Mouse (Mus musculus): ENCODE results near the gene Uri1. TPM values are rescaled to one million over a fixed set of nuclear protein-coding genes. Genes with fewer than 3 reads are reported as not detected.
A peak's percentile ranks its signal among the peaks of the same experiment; 100 is the strongest.

The Uri1 gene
- polyA plus RNA-seq, 1 experiment from 2014 or later = 42.3 TPM

GRCm38 (mm10) chr7:38031183-38031582, 7.8 kb upstream of the Uri1 start:
- no peaks in the 10 kb centered on the region for H3K9me3 ChIP-seq
- no peaks in the 10 kb centered on the region for H3K36me3 ChIP-seq
- no peak for ATAC-seq (ENCODE audit: low FRiP score, low read depth)
- 0 out of 2 replicates have a peak, but pooled peaks cover 2% of the 10 kb centered on the region for H3K27me3 ChIP-seq
- H3K4me3 ChIP-seq = no peak overlapping the region
- H3K27ac ChIP-seq = no peak overlapping the region
- no peaks in the 10 kb centered on the region for H3K4me1 ChIP-seq
- no peak overlapping the region for H3K9ac ChIP-seq
- no peak overlapping the region for H3K4me2 ChIP-seq (replicated peaks)
- WGBS = 85% methylated on average over 4 of the region's 4 CpGs

DNA sequence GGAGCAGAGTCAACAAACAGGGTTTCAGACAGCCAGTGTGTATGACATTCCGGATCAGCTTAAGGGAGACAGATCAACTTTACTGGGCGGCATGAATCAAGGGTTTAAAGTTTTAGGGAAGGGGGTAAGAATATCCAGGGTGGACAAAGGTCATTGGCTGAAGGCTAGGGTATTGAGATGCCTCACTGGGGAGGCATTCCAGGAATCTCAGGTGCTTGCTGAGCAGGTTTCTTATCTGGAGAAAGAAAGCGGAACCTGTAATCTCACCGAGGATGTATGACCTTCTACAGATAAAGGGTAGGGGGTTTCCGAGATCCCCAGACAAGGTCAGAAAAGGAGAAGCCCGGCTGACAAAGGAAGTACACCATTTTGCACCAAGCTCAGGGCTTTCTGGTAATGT, 7.3 kb upstream of the Uri1 start:
- no peaks in the 10 kb centered on the region for H3K36me3 ChIP-seq
- 56% methylated on average over 6 of the region's 6 CpGs for WGBS
- no peak for ATAC-seq (ENCODE audit: low FRiP score, low read depth)

DNA sequence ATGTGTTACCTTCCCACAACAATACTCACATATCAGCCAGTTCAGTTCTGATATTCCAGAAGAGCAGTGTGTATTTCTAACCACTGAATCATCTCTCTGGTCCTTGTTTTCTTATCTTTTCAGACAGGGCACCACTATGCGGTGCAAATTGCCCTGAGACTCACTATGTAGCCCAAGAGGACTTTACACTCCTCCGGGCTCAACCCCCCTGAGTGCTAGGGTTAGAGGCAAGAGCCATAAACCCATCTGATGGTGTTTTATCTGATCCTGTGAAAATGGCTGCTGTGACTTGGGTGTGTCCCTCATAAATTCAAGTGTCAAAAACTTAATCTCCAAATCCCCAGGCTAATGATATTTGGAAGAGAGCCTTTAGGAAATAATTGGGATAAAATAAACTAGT, 6.6 kb upstream of the Uri1 start:
- Histone ChIP-seq H3K4me3 (no peak overlapping the region), H3K4me2 (replicated peaks) (no peak overlapping the region), H3K27me3 (0 out of 2 replicates have a peak, but pooled peaks cover 2% of the 10 kb centered on the region), H3K9me3 (no peaks in the 10 kb centered on the region), H3K36me3 (no peaks in the 10 kb centered on the region), H3K27ac (no peak overlapping the region), H3K4me1 (no peaks in the 10 kb centered on the region), H3K9ac (no peak overlapping the region)
- WGBS = 10% methylated on average over 2 of the region's 2 CpGs
- no peak for ATAC-seq (ENCODE audit: low FRiP score, low read depth)

More for the DNA sequence above, 7.3 kb upstream of the Uri1 start:
- Histone ChIP-seq H3K4me3 (no peak overlapping the region), H3K9me3 (no peaks in the 10 kb centered on the region), H3K27ac (no peak overlapping the region), H3K4me1 (no peaks in the 10 kb centered on the region), H3K9ac (no peak overlapping the region), H3K27me3 (0 out of 2 replicates have a peak, but pooled peaks cover 2% of the 10 kb centered on the region), H3K4me2 (replicated peaks) (no peak overlapping the region)

DNA sequence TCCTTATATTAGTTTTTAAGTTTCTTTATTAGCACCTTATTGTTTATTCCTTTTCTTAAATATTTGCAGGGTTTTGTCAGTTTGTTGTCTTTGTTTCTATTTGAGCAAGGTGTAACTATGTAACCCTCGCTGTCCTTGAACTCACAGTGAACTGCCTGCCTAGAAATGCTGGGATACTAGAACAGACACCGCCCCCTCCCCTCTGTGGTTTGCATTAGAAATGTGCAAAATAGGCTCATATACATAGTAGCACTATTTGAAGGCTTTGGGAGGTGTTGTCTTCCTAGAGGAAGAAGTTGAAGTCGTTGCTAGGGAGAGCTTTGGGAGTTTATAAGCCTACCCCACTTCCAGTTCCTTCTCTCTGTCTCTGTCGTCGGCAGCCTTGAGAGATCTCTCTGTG, 5.7 kb upstream of the Uri1 start:
- no peak overlapping the region for H3K4me2 ChIP-seq (replicated peaks)
- no peaks in the 10 kb centered on the region for H3K4me1 ChIP-seq
- no peak for ATAC-seq (ENCODE audit: low FRiP score, low read depth)
- H3K9ac ChIP-seq = no peak overlapping the region
- no peak overlapping the region for H3K4me3 ChIP-seq
- 51% methylated on average over 5 of the region's 5 CpGs for WGBS
- H3K9me3 ChIP-seq = peaks cover under 1% of the 10 kb centered on the region; the same call in 1 of the 2 replicates
- H3K36me3 ChIP-seq = no peaks in the 10 kb centered on the region
- no peak overlapping the region for H3K27ac ChIP-seq
- H3K27me3 ChIP-seq = 0 out of 2 replicates have a peak, but pooled peaks cover 2% of the 10 kb centered on the region

GRCm38 (mm10) chr7:38027940-38028600, 4.7 kb upstream of the Uri1 start:
- Histone ChIP-seq H3K27ac (no peak overlapping the region), H3K4me2 (replicated peaks) (no peak overlapping the region), H3K9ac (no peak overlapping the region), H3K36me3 (no peaks in the 10 kb centered on the region), H3K4me1 (no peaks in the 10 kb centered on the region), H3K4me3 (no peak overlapping the region), H3K9me3 (peaks cover 8% of the 10 kb centered on the region; the same call in 1 of the 2 replicates), H3K27me3 (0 out of 2 replicates have a peak, but pooled peaks cover 2% of the 10 kb centered on the region)
- ATAC-seq (ENCODE audit: low FRiP score, low read depth) = no peak
- 84% methylated on average over 7 of the region's 7 CpGs for WGBS

- Histone ChIP-seq H3K4me3 (no peak overlapping the region), H3K9me3 (peaks cover 8% of the 10 kb centered on the region; the same call in 1 of the 2 replicates), H3K9ac (no peak overlapping the region), H3K27me3 (no peaks in the 10 kb centered on the region), H3K27ac (no peak overlapping the region), H3K36me3 (no peaks in the 10 kb centered on the region), H3K4me1 (no peaks in the 10 kb centered on the region), H3K4me2 (replicated peaks) (no peak overlapping the region)
- WGBS = 74% methylated on average over 4 of the region's 4 CpGs
- ATAC-seq (ENCODE audit: low FRiP score, low read depth) = no peak
Measured at GRCm38 (mm10) chr7:38024839-38025238, 1.5 kb upstream of the Uri1 start.

DNA sequence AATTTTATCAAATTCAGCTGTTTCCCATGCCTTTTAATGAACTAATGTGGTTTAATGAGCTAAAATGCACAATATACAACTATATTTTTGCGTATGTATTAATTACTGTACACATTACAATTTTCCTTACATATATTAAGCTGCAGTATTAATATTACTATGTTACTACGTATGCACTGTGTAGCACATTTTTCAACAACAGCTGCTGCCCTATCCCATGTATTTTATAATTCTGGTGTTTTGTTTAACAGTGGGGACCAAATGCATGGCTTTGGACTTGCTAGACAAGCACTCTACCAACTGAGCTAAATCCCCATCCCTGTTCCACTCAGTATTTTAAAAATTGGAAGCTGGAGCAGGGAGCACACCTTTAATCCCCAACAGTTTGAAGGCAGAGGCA, 3.6 kb downstream of the Uri1 start:
- Histone ChIP-seq H3K4me1 (peaks cover 8% of the 10 kb centered on the region; the same call in 1 of the 2 replicates), H3K9me3 (peaks cover 8% of the 10 kb centered on the region; the same call in 1 of the 2 replicates), H3K27me3 (no peaks in the 10 kb centered on the region), H3K27ac (no peak overlapping the region), H3K4me2 (replicated peaks) (peak overlapping the region; percentile 70), H3K9ac (peak overlapping the region; percentile 93; the same call in 1 of the 2 replicates), H3K36me3 (no peaks in the 10 kb centered on the region), H3K4me3 (peak overlapping the region; percentile 94)
- peak; percentile 52 for ATAC-seq (ENCODE audit: low FRiP score, low read depth)
- WGBS = 26% methylated on average over 2 of the region's 2 CpGs

GRCm38 (mm10) chr7:38019369-38019749, 4.0 kb downstream of the Uri1 start:
- WGBS = under 1% methylated on average over 35 of the region's 49 CpGs

GRCm38 (mm10) chr7:38018416-38019368, 4.7 kb downstream of the Uri1 start:
- peak overlapping the region; percentile 93 for H3K9ac ChIP-seq
- H3K4me2 ChIP-seq (replicated peaks) = peak overlapping the region; percentile 70
- peak overlapping the region; percentile 87 for H3K27ac ChIP-seq
- H3K36me3 ChIP-seq = no peaks in the 10 kb centered on the region
- H3K4me3 ChIP-seq = peak overlapping the region; percentile 94
- peak; percentile 79 for ATAC-seq (ENCODE audit: low FRiP score, low read depth)
- H3K4me1 ChIP-seq = peaks cover 8% of the 10 kb centered on the region; the same call in 1 of the 2 replicates
- H3K27me3 ChIP-seq = no peaks in the 10 kb centered on the region
- under 1% methylated on average over 65 of the region's 67 CpGs for WGBS
- H3K9me3 ChIP-seq = peaks cover 3% of the 10 kb centered on the region; the same call in 1 of the 2 replicates

More at GRCm38 (mm10) chr7:38019369-38019749, 4.0 kb downstream of the Uri1 start:
- no peaks in the 10 kb centered on the region for H3K27me3 ChIP-seq
- H3K36me3 ChIP-seq = no peaks in the 10 kb centered on the region
- H3K4me3 ChIP-seq = peak overlapping the region; percentile 94
- H3K4me2 ChIP-seq (replicated peaks) = peak overlapping the region; percentile 70
- H3K9me3 ChIP-seq = peaks cover 8% of the 10 kb centered on the region; the same call in 1 of the 2 replicates
- peaks cover 8% of the 10 kb centered on the region; the same call in 1 of the 2 replicates for H3K4me1 ChIP-seq
- ATAC-seq (ENCODE audit: low FRiP score, low read depth) = peak; percentile 94
- peak overlapping the region; percentile 87 for H3K27ac ChIP-seq
- peak overlapping the region; percentile 93 for H3K9ac ChIP-seq

DNA sequence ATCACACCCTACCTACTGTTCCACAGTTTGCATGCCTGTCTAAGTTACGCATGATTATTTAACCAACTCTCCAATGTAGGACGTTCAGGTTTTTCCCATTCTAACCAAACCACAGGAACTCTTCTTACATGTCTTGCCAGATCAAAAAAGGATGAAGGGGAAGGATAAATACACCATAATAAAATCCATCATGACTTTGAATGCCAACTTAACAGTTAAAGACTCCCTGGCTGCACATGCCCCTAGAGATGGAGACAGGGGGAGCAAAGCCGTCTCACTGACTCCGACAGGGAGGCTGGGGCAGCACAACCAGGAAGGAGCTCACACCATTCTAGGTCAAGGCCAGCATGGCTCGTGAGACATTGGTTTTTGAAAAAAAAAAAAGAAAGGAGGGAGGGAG, 8.0 kb downstream of the Uri1 start:
- H3K27ac ChIP-seq = no peak overlapping the region
- no peak overlapping the region for H3K9ac ChIP-seq
- H3K4me1 ChIP-seq = peaks cover 8% of the 10 kb centered on the region; the same call in 1 of the 2 replicates
- no peak overlapping the region for H3K4me2 ChIP-seq (replicated peaks)
- H3K27me3 ChIP-seq = no peaks in the 10 kb centered on the region
- H3K36me3 ChIP-seq = no peaks in the 10 kb centered on the region
- H3K9me3 ChIP-seq = no peaks in the 10 kb centered on the region
- no peak for ATAC-seq (ENCODE audit: low FRiP score, low read depth)
- 68% methylated on average over 5 of the region's 5 CpGs for WGBS
- no peak overlapping the region for H3K4me3 ChIP-seq

GRCm38 (mm10) chr7:38013946-38014345, 9.4 kb downstream of the Uri1 start:
- no peaks in the 10 kb centered on the region for H3K9me3 ChIP-seq
- H3K27me3 ChIP-seq = no peaks in the 10 kb centered on the region
- no peak overlapping the region for H3K4me2 ChIP-seq (replicated peaks)
- H3K9ac ChIP-seq = no peak overlapping the region
- no peak overlapping the region for H3K27ac ChIP-seq
- H3K4me1 ChIP-seq = peaks cover 8% of the 10 kb centered on the region; the same call in 1 of the 2 replicates
- no peaks in the 10 kb centered on the region for H3K36me3 ChIP-seq
- WGBS = 75% methylated on average over 3 of the region's 3 CpGs
- ATAC-seq (ENCODE audit: low FRiP score, low read depth) = no peak
- no peak overlapping the region for H3K4me3 ChIP-seq

DNA sequence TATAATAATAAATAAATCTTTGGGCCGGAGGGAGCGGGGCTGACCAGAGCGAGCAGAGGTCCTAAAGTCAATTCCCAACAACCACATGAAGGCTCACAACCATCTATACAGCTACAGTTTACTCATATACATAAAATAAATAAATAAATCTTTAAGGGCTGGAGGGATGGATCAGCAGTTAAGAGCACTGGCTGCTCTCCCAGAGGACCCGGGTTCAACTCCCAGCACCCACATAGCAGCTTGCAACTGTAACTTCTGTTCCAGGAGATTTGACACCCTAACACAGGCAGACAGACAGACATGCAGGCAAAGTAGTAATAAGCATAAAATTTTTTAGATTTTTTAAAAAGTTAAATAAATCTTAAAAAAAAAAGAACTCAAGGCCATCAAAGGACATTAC, 10.5 kb downstream of the Uri1 start:
- H3K27ac ChIP-seq = no peak overlapping the region
- no peaks in the 10 kb centered on the region for H3K27me3 ChIP-seq
- H3K9ac ChIP-seq = no peak overlapping the region
- no peak overlapping the region for H3K4me2 ChIP-seq (replicated peaks)
- no peak overlapping the region for H3K4me3 ChIP-seq
- no peaks in the 10 kb centered on the region for H3K9me3 ChIP-seq
- H3K4me1 ChIP-seq = peaks cover 8% of the 10 kb centered on the region; the same call in 1 of the 2 replicates
- no peaks in the 10 kb centered on the region for H3K36me3 ChIP-seq
- 99% methylated on average over 4 of the region's 4 CpGs for WGBS
- ATAC-seq (ENCODE audit: low FRiP score, low read depth) = no peak

Measured in limb, embryonic 13.5 days (tissue).